Mouse (Mus musculus) heart, adult 2 months (tissue): ENCODE results near the gene Nup107.

ENCODE experiments used
- CTCF ChIP-seq: fragments of 200-600 bp; IDR thresholded peaks from 2 replicates; pipeline ENCODE4 v1.8.1; 2022; ENCODE audit warnings: antibody characterized with exemption, mild to moderate bottlenecking, moderate library complexity
- EP300 ChIP-seq: fragments of 200-500 bp; IDR thresholded peaks from 2 replicates; pipeline ENCODE4 v1.6.1; 2011; ENCODE audit warnings: low read depth, low read length, control low read depth; ENCODE audit not compliant: insufficient read depth
- POLR2A ChIP-seq: fragments of 200-500 bp; IDR thresholded peaks from 2 replicates; pipeline ENCODE4 v1.6.1; 2011; ENCODE audit warnings: mild to moderate bottlenecking, low read depth, low read length, control low read depth; ENCODE audit not compliant: insufficient read depth

- TF ChIP-seq CTCF (no peak), EP300 (no peak), POLR2A (no peak)
Observed at GRCm38 (mm10) chr10:117768141-117768440, 24.4 kb downstream of the Nup107 start.
